ENCODE assay signal across 8 mouse cellular contexts in the genomic region with DNA sequence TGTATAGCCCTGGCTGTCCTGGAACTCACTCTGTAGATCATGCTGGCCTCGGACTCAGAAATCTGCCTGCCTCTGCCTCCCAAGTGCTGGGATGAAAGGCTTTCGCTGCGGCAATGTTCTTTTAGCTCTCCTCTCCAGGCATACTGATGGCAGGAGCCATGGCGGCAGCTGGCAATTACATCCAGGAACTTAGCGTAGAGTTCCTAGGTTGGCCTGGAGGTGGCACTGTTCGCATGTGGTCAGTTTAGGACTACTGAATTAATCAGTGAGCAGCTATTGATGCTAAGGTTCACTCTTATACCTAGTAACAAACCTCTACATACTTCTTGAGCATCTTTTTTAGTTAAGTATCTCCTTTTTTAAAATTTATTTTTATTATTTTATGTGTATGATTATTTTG. TPM values are rescaled to one million over a fixed set of nuclear protein-coding genes. Genes with fewer than 3 reads are reported as not detected.
DNase-seq lines count a peak whose midpoint lies in the region; ATAC-seq and TF ChIP-seq lines count a peak whose summit lies in the region.

No protein-coding gene starts in this region.

- no peaks in the 10 kb centered on the region for H3K27me3 ChIP-seq in CH12.LX (replicated peaks)
- H3K27me3 ChIP-seq in kidney, adult 2 months (replicated peaks; ENCODE audit: control insufficient read depth, insufficient read depth, low read length), result no peaks in the 10 kb centered on the region
- H3K27me3 ChIP-seq in limb, embryonic 11.5 days (ENCODE audit: control insufficient read depth, insufficient read depth, low read length), result no peaks in the 10 kb centered on the region

- TF ChIP-seq RAD21 in CH12.LX (IDR thresholded peaks at IDR 0.05; ENCODE audit: low read depth, low read length), result peak; percentile 89

- no peak overlapping the region for H3K4me3 ChIP-seq in CH12.LX (replicated peaks in 1 of 3; ENCODE audit: low read depth in 2 of 3, low read length in 2 of 3, poor library complexity in 1 of 3)
- H3K4me3 ChIP-seq in kidney, adult 2 months (ENCODE audit: insufficient read depth, low read depth, low read length), result no peak overlapping the region
- no peak overlapping the region for H3K4me3 ChIP-seq in limb, embryonic 11.5 days (ENCODE audit: low read depth, low read length)

- dilution Hi-C loops in CH12.LX (cut with MboI; ENCODE audit: extremely low pct_ligation_motif_present, extremely low pct_unique_long_range_greater_than_20kb, low sequenced_read_pairs), result no loop called here

- H3K4me2 ChIP-seq in CH12.LX (ENCODE audit: insufficient read depth, low read depth, poor library complexity, severe bottlenecking), result peak overlapping the region; percentile 51
- H3K4me2 ChIP-seq in limb, embryonic 11.5 days (ENCODE audit: low read depth, severe bottlenecking), result no peak overlapping the region

- H3K36me3 ChIP-seq in CH12.LX (replicated peaks in 1 of 2; ENCODE audit: control insufficient read depth in 1 of 2, insufficient read depth in 1 of 2, low read length in 1 of 2), result no peaks in the 10 kb centered on the region
- no peaks in the 10 kb centered on the region for H3K36me3 ChIP-seq in kidney, adult 2 months (ENCODE audit: control insufficient read depth, insufficient read depth, low read length)
- no peaks in the 10 kb centered on the region for H3K36me3 ChIP-seq in limb, embryonic 11.5 days (ENCODE audit: control insufficient read depth, insufficient read depth, low read length)

- DNase-seq in 3134 (ENCODE audit: extremely low read depth, insufficient read length, low spot score) (peak; percentile 41), CH12.LX (ENCODE audit: extremely low read depth) (peak; percentile 72)
- peak; percentile 70 for DNase-seq in c-Kit-positive CD71-negative TER-119-negative erythroid progenitor cells, embryonic 14.5 days (ENCODE audit: low read depth)
- DNase-seq in kidney, adult 2 months, result peak; percentile 88
- peak; percentile 84 for DNase-seq in limb, embryonic 11.5 days (ENCODE audit: low spot score)
- peak; percentile 90 for DNase-seq in retina, embryonic 14.5 days (ENCODE audit: low spot score)
- peak; percentile 78 to 81 for DNase-seq in thymus, postnatal 36 days

- no peak overlapping the region for H3K27ac ChIP-seq in CH12.LX (ENCODE audit: insufficient read depth, low read depth)
- H3K27ac ChIP-seq in kidney, adult 2 months (ENCODE audit: insufficient read depth, low read depth, low read length), result no peak overlapping the region
- no peak overlapping the region for H3K27ac ChIP-seq in limb, embryonic 11.5 days (replicated peaks; ENCODE audit: low read depth, low read length)

- in situ Hi-C loops in CH12.LX (cut with MboI; ENCODE audit: low pct_ligation_motif_present, low pct_unique_long_range_greater_than_20kb, low sequenced_read_pairs), result no loop called here

- peak; percentile 88 to 92 for TF ChIP-seq CTCF in CH12.LX (conservative IDR thresholded peaks at IDR 0.05 in 1 of 2, IDR thresholded peaks at IDR 0.05 in 1 of 2; ENCODE audit: low read depth in 2 of 2, low read length in 2 of 2)
- peak; percentile 97 for TF ChIP-seq CTCF in kidney, adult 2 months (conservative IDR thresholded peaks at IDR 0.05; ENCODE audit: insufficient read depth, insufficient read length, low read depth, low read length)

- H3K9ac ChIP-seq in CH12.LX (ENCODE audit: insufficient read depth, low read depth), result peak overlapping the region; percentile 22; the same call in 1 of the 2 replicates
- H3K9ac ChIP-seq in limb, embryonic 11.5 days (ENCODE audit: low read length), result no peak overlapping the region

- ATAC-seq in frontal cortex, adult (ENCODE audit: low TSS enrichment), result peak; percentile 56; the same call in 1 of the 2 replicates
- ATAC-seq in limb, embryonic 11.5 days (ENCODE audit: insufficient number of reproducible peaks, low FRiP score, low TSS enrichment, low read depth), result no peak

- H3K79me2 ChIP-seq in CH12.LX (replicated peaks; ENCODE audit: control insufficient read depth, extremely low read depth, insufficient read depth, poor library complexity, severe bottlenecking), result no peaks in the 10 kb centered on the region

- 18% methylated on average over 6 of the region's 6 CpGs for WGBS in kidney, adult 2 months
- 29% methylated on average over 6 of the region's 6 CpGs for WGBS in limb, embryonic 11.5 days

- no peak for TF ChIP-seq EP300 in CH12.LX (IDR thresholded peaks at IDR 0.05; ENCODE audit: low read length)

- H3K9me3 ChIP-seq in CH12.LX (replicated peaks; ENCODE audit: low read length), result peaks cover 5% of the 10 kb centered on the region
- no peaks in the 10 kb centered on the region for H3K9me3 ChIP-seq in limb, embryonic 11.5 days (ENCODE audit: control insufficient read depth, low read length)

- peaks cover 6 to 22% of the 10 kb centered on the region in 2 experiments; a peak in 3 of 4 replicates for H3K4me1 ChIP-seq in CH12.LX (ENCODE audit: control insufficient read depth in 1 of 2, insufficient read depth in 2 of 2)
- H3K4me1 ChIP-seq in kidney, adult 2 months (ENCODE audit: control insufficient read depth, insufficient read depth, low read length), result peaks cover 3% of the 10 kb centered on the region; the same call in 1 of the 2 replicates
- H3K4me1 ChIP-seq in limb, embryonic 11.5 days (ENCODE audit: control insufficient read depth, insufficient read depth, low read length), result peaks cover 3% of the 10 kb centered on the region; the same call in 1 of the 2 replicates

- peak; percentile 36; the same call in 1 of the 2 replicates for TF ChIP-seq POLR2A in CH12.LX (IDR thresholded peaks at IDR 0.05; ENCODE audit: low read depth, low read length)
- no peak for TF ChIP-seq POLR2A in kidney, adult 2 months (IDR thresholded peaks at IDR 0.05; ENCODE audit: low read depth, low read length)

TF ChIP-seq in CH12.LX, 34 proteins besides CTCF, POLR2A, EP300 and RAD21:
- TF ChIP-seq ZC3H11A (IDR thresholded peaks at IDR 0.05; ENCODE audit: low read depth, low read length) (peak; percentile 39), MAZ (IDR thresholded peaks at IDR 0.05; ENCODE audit: low read depth, low read length) (0 out of 2 replicates have a peak, but pooled peaks have one; percentile 18), MYC (IDR thresholded peaks at IDR 0.05; ENCODE audit: low read depth, low read length) (peak; percentile 73), ELF1 (IDR thresholded peaks at IDR 0.05; ENCODE audit: low read depth, low read length) (peak; percentile 43), TCF12 (IDR thresholded peaks at IDR 0.05; ENCODE audit: low read depth, low read length) (0 out of 2 replicates have a peak, but pooled peaks have one; percentile 13), HCFC1 (IDR thresholded peaks at IDR 0.05; ENCODE audit: low read depth, low read length) (peak; percentile 53), ZNF384 (IDR thresholded peaks at IDR 0.05; ENCODE audit: low read depth, low read length) (no peak), POLR2AphosphoS2 (IDR thresholded peaks at IDR 0.05; ENCODE audit: low read depth, low read length) (no peak), SMC3 (IDR thresholded peaks at IDR 0.05; ENCODE audit: low read depth, low read length) (peak; percentile 74)
TF ChIP-seq in CH12.LX: peak in this region for 7.

RNA-seq across cellular contexts. Expression of a gene that starts 3.5 kb away (rescaled TPM):
- 2.3 and 3.7 TPM in 2 replicates for total RNA-seq in CH12.LX (2012; rRNA removed)
- 0.82 and 1.3 TPM in 2 replicates for total RNA-seq in CH12.LX (2014; rRNA removed)
- polyA plus RNA-seq in CH12.LX (2012; ENCODE audit: insufficient read length, low read depth), result 1.7 TPM in 2 replicates
- polyA plus RNA-seq in kidney, adult 2 months (2012; rRNA removed), result 5.2 and 5.4 TPM in 2 replicates
- polyA plus RNA-seq in limb, embryonic 11.5 days (2014; fragmentation: Nextera tagmentation; extraction: Ambion mirVana), result 5.4 and 5.5 TPM in 2 replicates

RNA-seq across cellular contexts. Expression of a gene that starts 31.4 kb away (rescaled TPM):
- total RNA-seq in CH12.LX (2012; rRNA removed) (77.0 and 87.5 TPM in 2 replicates), CH12.LX (2014; rRNA removed) (43.1 and 49.6 TPM in 2 replicates)
- 83.1 and 126 TPM in 2 replicates for polyA plus RNA-seq in CH12.LX (2012; ENCODE audit: insufficient read length, low read depth)
- polyA plus RNA-seq in kidney, adult 2 months (2012; rRNA removed), result 38.1 and 42.0 TPM in 2 replicates
- polyA plus RNA-seq in limb, embryonic 11.5 days (2014; fragmentation: Nextera tagmentation; extraction: Ambion mirVana), result 25.9 and 30.3 TPM in 2 replicates

RNA-seq across cellular contexts. Expression of a gene that starts 43.9 kb away (rescaled TPM):
- total RNA-seq in CH12.LX (2012; rRNA removed) (42.4 and 48.9 TPM in 2 replicates), CH12.LX (2014; rRNA removed) (55.7 and 64.2 TPM in 2 replicates)
- polyA plus RNA-seq in CH12.LX (2012; ENCODE audit: insufficient read length, low read depth), result 44.6 and 48.1 TPM in 2 replicates
- polyA plus RNA-seq in kidney, adult 2 months (2012; rRNA removed), result 15.4 and 16.1 TPM in 2 replicates
- 36.1 and 41.3 TPM in 2 replicates for polyA plus RNA-seq in limb, embryonic 11.5 days (2014; fragmentation: Nextera tagmentation; extraction: Ambion mirVana)

RNA-seq across cellular contexts. Expression of a gene that starts 47.7 kb away (rescaled TPM):
- 0.47 and 0.67 TPM in 2 replicates for total RNA-seq in CH12.LX (2012; rRNA removed)
- 0.66 TPM in 1 of 2 replicates, not detected in the other for total RNA-seq in CH12.LX (2014; rRNA removed)
- polyA plus RNA-seq in CH12.LX (2012; ENCODE audit: insufficient read length, low read depth), result 0.47 and 1.1 TPM in 2 replicates
- 4.6 and 5.0 TPM in 2 replicates for polyA plus RNA-seq in kidney, adult 2 months (2012; rRNA removed)
- polyA plus RNA-seq in limb, embryonic 11.5 days (2014; fragmentation: Nextera tagmentation; extraction: Ambion mirVana), result 8.1 TPM in 2 replicates
